Mouse (Mus musculus): Measurements from ENCODE around the gene Mef2c. TPM values are rescaled to one million over a fixed set of nuclear protein-coding genes. Genes with fewer than 3 reads are reported as not detected.

The Mef2c gene
- total and polyA plus RNA-seq, 3 experiments: not detected

- no peak for DNase-seq (ENCODE audit: low read depth, low spot score)
- TF ChIP-seq BHLHE40 (IDR thresholded peaks at IDR 0.05; ENCODE audit: borderline replicate concordance, low read depth, low read length) (no peak), CHD1 (IDR thresholded peaks at IDR 0.05; ENCODE audit: low read depth, low read length) (no peak), SMC3 (IDR thresholded peaks at IDR 0.05; ENCODE audit: low read depth, low read length) (no peak), CTCF (IDR thresholded peaks at IDR 0.05 in 2 of 3, conservative IDR thresholded peaks at IDR 0.05 in 1 of 3; ENCODE audit: control insufficient read depth in 1 of 3, insufficient read depth in 1 of 3, low read depth in 2 of 3, low read length in 3 of 3, poor library complexity in 1 of 3, severe bottlenecking in 1 of 3) (no peak), KAT2A (conservative IDR thresholded peaks at IDR 0.05; ENCODE audit: low read depth, low read length) (no peak), ZKSCAN1 (IDR thresholded peaks at IDR 0.05; ENCODE audit: low read depth, low read length) (no peak), TBP (IDR thresholded peaks at IDR 0.05; ENCODE audit: low read depth, low read length) (no peak), HCFC1 (IDR thresholded peaks at IDR 0.05; ENCODE audit: low read depth, low read length) (no peak), JUND (IDR thresholded peaks at IDR 0.05; ENCODE audit: low read depth, low read length) (no peak), NELFE (IDR thresholded peaks at IDR 0.05; ENCODE audit: low read depth, low read length) (no peak), RCOR1 (IDR thresholded peaks at IDR 0.05; ENCODE audit: low read depth, low read length) (no peak), E2F4 (IDR thresholded peaks at IDR 0.05; ENCODE audit: borderline replicate concordance, low read depth, low read length) (no peak), MXI1 (IDR thresholded peaks at IDR 0.05; ENCODE audit: low read depth, low read length) (no peak), GABPA (IDR thresholded peaks at IDR 0.05; ENCODE audit: low read depth, low read length) (no peak), ZNF384 (IDR thresholded peaks at IDR 0.05; ENCODE audit: low read depth, low read length) (no peak), RAD21 (IDR thresholded peaks at IDR 0.05; ENCODE audit: low read depth, low read length) (no peak), MYB (IDR thresholded peaks at IDR 0.05; ENCODE audit: low read depth, low read length) (no peak), ZC3H11A (IDR thresholded peaks at IDR 0.05; ENCODE audit: low read depth, low read length) (no peak), POLR2A (IDR thresholded peaks at IDR 0.05; ENCODE audit: control insufficient read depth in 1 of 2, insufficient read depth in 1 of 2, low read depth in 1 of 2, low read length in 2 of 2, poor library complexity in 1 of 2) (no peak), USF1 (IDR thresholded peaks at IDR 0.05; ENCODE audit: low read depth, low read length) (no peak)
- H3K79me2 ChIP-seq (ENCODE audit: control insufficient read depth, insufficient read depth, low read length, poor library complexity): no peaks in the 10 kb centered on the region
- H3K4me1 ChIP-seq (ENCODE audit: control insufficient read depth in 1 of 2, insufficient read depth in 2 of 2, low read length in 2 of 2): peaks cover 0 to 3% of the 10 kb centered on the region in 2 experiments; a peak in 2 of 4 replicates
- no peak overlapping the region for H3K4me3 ChIP-seq (ENCODE audit: control insufficient read depth in 1 of 2, insufficient read depth in 1 of 2, low read depth in 2 of 2, low read length in 2 of 2)
- no peak overlapping the region for H3K9ac ChIP-seq (ENCODE audit: control insufficient read depth, low read depth, low read length, poor library complexity, severe bottlenecking)
- H3K27me3 ChIP-seq (ENCODE audit: control insufficient read depth in 1 of 2, insufficient read depth in 2 of 2, low read length in 2 of 2): no peaks in the 10 kb centered on the region
- H3K36me3 ChIP-seq (ENCODE audit: control insufficient read depth in 1 of 2, insufficient read depth in 2 of 2, low read length in 2 of 2): peaks cover 0 to 8% of the 10 kb centered on the region in 2 experiments; a peak in 2 of 4 replicates
- no peak overlapping the region for H3K27ac ChIP-seq (ENCODE audit: control insufficient read depth, low read depth, low read length)
- H3K9me3 ChIP-seq (replicated peaks; ENCODE audit: insufficient read depth, low read length): no peaks in the 10 kb centered on the region
Measured at GRCm38 (mm10) chr13:83568759-83569256, 65.0 kb downstream of the Mef2c start.

GRCm38 (mm10) chr13:83571973-83572447 lies 68.2 kb downstream of the Mef2c start:
- peak; percentile 74 for DNase-seq (ENCODE audit: low read depth, low spot score)
- peak overlapping the region; percentile 29 for H3K9ac ChIP-seq (ENCODE audit: control insufficient read depth, low read depth, low read length, poor library complexity, severe bottlenecking)
- peak overlapping the region in 1 of 2 experiments; percentile 33; a peak in 3 of 4 replicates for H3K4me3 ChIP-seq (ENCODE audit: control insufficient read depth in 1 of 2, insufficient read depth in 1 of 2, low read depth in 2 of 2, low read length in 2 of 2)
- peaks cover 0 to 7% of the 10 kb centered on the region in 2 experiments; a peak in 2 of 4 replicates for H3K36me3 ChIP-seq (ENCODE audit: control insufficient read depth in 1 of 2, insufficient read depth in 2 of 2, low read length in 2 of 2)
- TF ChIP-seq ETS1 (IDR thresholded peaks at IDR 0.05; ENCODE audit: low read depth, low read length): peak; percentile 45; the same call in 1 of the 2 replicates
- TF ChIP-seq TCF12 (IDR thresholded peaks at IDR 0.05; ENCODE audit: low read depth, low read length): peak; percentile 28; the same call in 1 of the 2 replicates
- no peak for TF ChIP-seq USF1 (IDR thresholded peaks at IDR 0.05; ENCODE audit: low read depth, low read length)
- TF ChIP-seq UBTF (IDR thresholded peaks at IDR 0.05; ENCODE audit: borderline replicate concordance, insufficient read depth, low read depth, low read length): no peak
- peak in 1 of 2 experiments; percentile 33; a peak in 2 of 4 replicates for TF ChIP-seq EP300 (IDR thresholded peaks at IDR 0.05; ENCODE audit: low read depth in 1 of 2, low read length in 2 of 2)
- no peak for TF ChIP-seq MXI1 (IDR thresholded peaks at IDR 0.05; ENCODE audit: low read depth, low read length)
- TF ChIP-seq MYC (IDR thresholded peaks at IDR 0.05; ENCODE audit: low read depth, low read length): 0 out of 2 replicates have a peak, but pooled peaks have one; percentile 14
- H3K27me3 ChIP-seq (ENCODE audit: control insufficient read depth in 1 of 2, insufficient read depth in 2 of 2, low read length in 2 of 2): no peaks in the 10 kb centered on the region
- H3K79me2 ChIP-seq (ENCODE audit: control insufficient read depth, insufficient read depth, low read length, poor library complexity): no peaks in the 10 kb centered on the region
- no peaks in the 10 kb centered on the region for H3K9me3 ChIP-seq (replicated peaks; ENCODE audit: insufficient read depth, low read length)
- 0 out of 2 replicates have a peak overlapping the region, but pooled peaks have one; percentile 8 for H3K27ac ChIP-seq (ENCODE audit: control insufficient read depth, low read depth, low read length)
- H3K4me1 ChIP-seq (ENCODE audit: control insufficient read depth in 1 of 2, insufficient read depth in 2 of 2, low read length in 2 of 2): peaks cover 0 to 3% of the 10 kb centered on the region in 2 experiments; a peak in 2 of 4 replicates
